In the genomic region with DNA sequence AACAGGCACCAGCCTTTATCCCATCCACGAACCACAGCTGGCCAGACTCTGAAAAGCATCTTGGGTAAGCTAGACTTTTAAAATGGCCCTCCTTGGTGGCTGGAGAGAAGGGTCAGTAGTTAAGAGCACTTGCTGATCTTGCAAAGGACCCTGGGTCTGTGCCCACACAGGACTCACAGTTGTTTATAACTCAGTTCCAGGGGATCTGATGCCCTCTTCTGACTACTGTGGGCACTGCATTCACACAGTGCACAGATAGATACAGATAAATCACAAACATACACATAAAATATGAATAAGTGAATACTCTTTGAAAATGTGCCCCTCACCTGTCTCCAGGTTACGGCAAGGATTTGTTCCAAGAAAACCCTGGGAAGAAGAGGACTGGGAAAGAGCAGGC, we compare ENCODE assay signal across 15 mouse cellular contexts.
DNase-seq lines count a peak whose midpoint lies in the region; ATAC-seq and TF ChIP-seq lines count a peak whose summit lies in the region.
"Had no signal": no experiment of that assay in that cellular context is flagged by ENCODE, and none has a peak within 500 bp of the region (broad histone marks: within the 10 kb centered on the region; RNA-seq: fewer than 3 reads in every experiment).

No protein-coding gene starts in this region.

- TF ChIP-seq EP300 in liver, embryonic 14.5 days (IDR thresholded peaks at IDR 0.05; ENCODE audit: low read depth): no peak
- no peak for TF ChIP-seq EP300 in stomach, postnatal 0 days (optimal IDR thresholded peaks at IDR 0.05)

- ATAC-seq in hindbrain, postnatal 0 days: no peak
- no peak for ATAC-seq in hindbrain, embryonic 13.5 days (ENCODE audit: low FRiP score)
- no peak for ATAC-seq in liver, embryonic 14.5 days (ENCODE audit: insufficient read depth)
- ATAC-seq in liver, embryonic 11.5 days (replicated peaks; ENCODE audit: low FRiP score): no peak
- ATAC-seq in stomach, postnatal 0 days (ENCODE audit: low FRiP score, low TSS enrichment): no peak
- ATAC-seq: hindbrain, embryonic 16.5 days; midbrain, embryonic 13.5 days had no signal

- TF ChIP-seq CTCF in hindbrain, postnatal 0 days (IDR thresholded peaks at IDR 0.05; ENCODE audit: low read depth): peak; percentile 34
- TF ChIP-seq CTCF in liver, embryonic 14.5 days (IDR thresholded peaks at IDR 0.05; ENCODE audit: low read depth): 0 out of 2 replicates have a peak, but pooled peaks have one; percentile 8
- peak; percentile 52 for TF ChIP-seq CTCF in E14TG2a.4 (conservative IDR thresholded peaks at IDR 0.05; ENCODE audit: low read length)
- peak; percentile 44 for TF ChIP-seq CTCF in stomach, postnatal 0 days (IDR thresholded peaks at IDR 0.05; ENCODE audit: low read depth)

- H3K4me1 ChIP-seq in hindbrain, postnatal 0 days (ENCODE audit: insufficient read depth, low read length): 0 out of 2 replicates have a peak, but pooled peaks cover 5% of the 10 kb centered on the region
- H3K4me1 ChIP-seq in hindbrain, embryonic 13.5 days (replicated peaks): peaks cover 9% of the 10 kb centered on the region
- no peaks in the 10 kb centered on the region for H3K4me1 ChIP-seq in liver, embryonic 14.5 days (replicated peaks; ENCODE audit: control insufficient read depth in 2 of 2, insufficient read depth in 2 of 2, low read length in 1 of 2)
- no peaks in the 10 kb centered on the region for H3K4me1 ChIP-seq in liver, embryonic 11.5 days (replicated peaks; ENCODE audit: control insufficient read depth, insufficient read depth, low read length)
- H3K4me1 ChIP-seq in E14TG2a.4 (replicated peaks; ENCODE audit: low read depth, low read length): peaks cover 16% of the 10 kb centered on the region
- no peaks in the 10 kb centered on the region for H3K4me1 ChIP-seq in stomach, postnatal 0 days (replicated peaks; ENCODE audit: control insufficient read depth, insufficient read depth)
- peaks cover 4% of the 10 kb centered on the region for H3K4me1 ChIP-seq in hindbrain, embryonic 10.5 days (replicated peaks)
- H3K4me1 ChIP-seq: limb, embryonic 15.5 days had no signal

- no peak for DNase-seq in hindbrain, postnatal 0 days (ENCODE audit: low spot score)
- DNase-seq in liver, embryonic 14.5 days (ENCODE audit: low read depth in 3 of 3, low spot score in 3 of 3): no peak
- no peak for DNase-seq in liver, embryonic 11.5 days (ENCODE audit: low spot score)
- no peak for DNase-seq in stomach, postnatal 0 days (ENCODE audit: low spot score)
- no peak for DNase-seq in spleen, postnatal 10 days (ENCODE audit: low spot score in 2 of 2)
- DNase-seq in hindbrain, embryonic 10.5 days (ENCODE audit: low spot score): no peak
- DNase-seq: adrenal gland, postnatal 36 days; heart, adult 2 months; lung, postnatal 4 days had no signal

- no peaks in the 10 kb centered on the region for H3K9me3 ChIP-seq in hindbrain, postnatal 0 days (ENCODE audit: low read length)
- H3K9me3 ChIP-seq in hindbrain, embryonic 13.5 days: no peaks in the 10 kb centered on the region
- H3K9me3 ChIP-seq in liver, embryonic 14.5 days (ENCODE audit: control insufficient read depth, low read length): no peaks in the 10 kb centered on the region
- H3K9me3 ChIP-seq in liver, embryonic 11.5 days (ENCODE audit: control insufficient read depth, low read length): no peaks in the 10 kb centered on the region
- no peaks in the 10 kb centered on the region for H3K9me3 ChIP-seq in E14TG2a.4 (ENCODE audit: low read length)
- no peaks in the 10 kb centered on the region for H3K9me3 ChIP-seq in stomach, postnatal 0 days (ENCODE audit: control insufficient read depth, low read length)
- no peaks in the 10 kb centered on the region for H3K9me3 ChIP-seq in hindbrain, embryonic 10.5 days
- H3K9me3 ChIP-seq: forebrain, embryonic 12.5 days; limb, embryonic 15.5 days; midbrain, embryonic 13.5 days had no signal

- no peak overlapping the region for H3K4me3 ChIP-seq in hindbrain, postnatal 0 days (ENCODE audit: low read length)
- H3K4me3 ChIP-seq in hindbrain, embryonic 13.5 days: no peak overlapping the region
- no peak overlapping the region for H3K4me3 ChIP-seq in liver, embryonic 14.5 days (ENCODE audit: insufficient read depth in 1 of 2, low read depth in 2 of 2, low read length in 2 of 2)
- H3K4me3 ChIP-seq in liver, embryonic 11.5 days (ENCODE audit: low read depth, low read length): no peak overlapping the region
- no peak overlapping the region for H3K4me3 ChIP-seq in E14TG2a.4 (replicated peaks; ENCODE audit: low read length)
- no peak overlapping the region for H3K4me3 ChIP-seq in stomach, postnatal 0 days (ENCODE audit: low read depth, low read length)
- H3K4me3 ChIP-seq in hindbrain, embryonic 10.5 days: no peak overlapping the region
- H3K4me3 ChIP-seq: forebrain, embryonic 12.5 days; heart, adult 2 months; limb, embryonic 15.5 days; midbrain, embryonic 13.5 days had no signal

- no peaks in the 10 kb centered on the region for H3K27me3 ChIP-seq in hindbrain, postnatal 0 days (ENCODE audit: insufficient read depth, low read length)
- H3K27me3 ChIP-seq in hindbrain, embryonic 13.5 days: no peaks in the 10 kb centered on the region
- no peaks in the 10 kb centered on the region for H3K27me3 ChIP-seq in liver, embryonic 14.5 days (ENCODE audit: control insufficient read depth, insufficient read depth, low read length)
- no peaks in the 10 kb centered on the region for H3K27me3 ChIP-seq in liver, embryonic 11.5 days (replicated peaks; ENCODE audit: control insufficient read depth, insufficient read depth, low read length)
- no peaks in the 10 kb centered on the region; the same call in 1 of the 2 replicates for H3K27me3 ChIP-seq in E14TG2a.4 (ENCODE audit: insufficient read depth, low read length)
- H3K27me3 ChIP-seq in stomach, postnatal 0 days (ENCODE audit: control insufficient read depth, insufficient read depth, low read length): no peaks in the 10 kb centered on the region
- H3K27me3 ChIP-seq in hindbrain, embryonic 10.5 days (ENCODE audit: insufficient read depth, poor library complexity, severe bottlenecking): no peaks in the 10 kb centered on the region
- H3K27me3 ChIP-seq: forebrain, embryonic 12.5 days; limb, embryonic 15.5 days; midbrain, embryonic 13.5 days had no signal

- H3K36me3 ChIP-seq in hindbrain, postnatal 0 days (ENCODE audit: insufficient read depth, low read length): no peaks in the 10 kb centered on the region
- H3K36me3 ChIP-seq in hindbrain, embryonic 13.5 days: 0 out of 2 replicates have a peak, but pooled peaks cover 3% of the 10 kb centered on the region
- H3K36me3 ChIP-seq in liver, embryonic 14.5 days (replicated peaks; ENCODE audit: control insufficient read depth, insufficient read depth, low read depth): no peaks in the 10 kb centered on the region
- H3K36me3 ChIP-seq in liver, embryonic 11.5 days (ENCODE audit: control insufficient read depth, insufficient read depth, low read length): no peaks in the 10 kb centered on the region
- H3K36me3 ChIP-seq in E14TG2a.4 (ENCODE audit: insufficient read depth, low read length): no peaks in the 10 kb centered on the region
- H3K36me3 ChIP-seq in stomach, postnatal 0 days (ENCODE audit: control insufficient read depth, insufficient read depth, low read length): no peaks in the 10 kb centered on the region
- no peaks in the 10 kb centered on the region for H3K36me3 ChIP-seq in hindbrain, embryonic 10.5 days
- H3K36me3 ChIP-seq: limb, embryonic 15.5 days had no signal

- no peak overlapping the region for H3K4me2 ChIP-seq in hindbrain, postnatal 0 days (ENCODE audit: low read depth, low read length)
- no peak overlapping the region for H3K4me2 ChIP-seq in hindbrain, embryonic 13.5 days
- H3K4me2 ChIP-seq in liver, embryonic 14.5 days (ENCODE audit: low read depth): no peak overlapping the region
- H3K4me2 ChIP-seq in liver, embryonic 11.5 days: no peak overlapping the region
- H3K4me2 ChIP-seq in stomach, postnatal 0 days (replicated peaks; ENCODE audit: low read depth): no peak overlapping the region
- H3K4me2 ChIP-seq: forebrain, embryonic 12.5 days; limb, embryonic 15.5 days; midbrain, embryonic 13.5 days had no signal

- H3K27ac ChIP-seq in hindbrain, postnatal 0 days: no peak overlapping the region
- H3K27ac ChIP-seq in hindbrain, embryonic 13.5 days: no peak overlapping the region
- H3K27ac ChIP-seq in liver, embryonic 14.5 days: no peak overlapping the region
- H3K27ac ChIP-seq in liver, embryonic 11.5 days (ENCODE audit: low read depth, low read length): no peak overlapping the region
- no peak overlapping the region for H3K27ac ChIP-seq in stomach, postnatal 0 days (replicated peaks)
- H3K27ac ChIP-seq in hindbrain, embryonic 10.5 days: no peak overlapping the region
- H3K27ac ChIP-seq: forebrain, embryonic 12.5 days; heart, adult 2 months; limb, embryonic 15.5 days; midbrain, embryonic 13.5 days had no signal

- H3K9ac ChIP-seq in hindbrain, postnatal 0 days (replicated peaks; ENCODE audit: low read length): no peak overlapping the region
- no peak overlapping the region for H3K9ac ChIP-seq in hindbrain, embryonic 13.5 days
- H3K9ac ChIP-seq in liver, embryonic 14.5 days (replicated peaks): no peak overlapping the region
- H3K9ac ChIP-seq in liver, embryonic 11.5 days (ENCODE audit: low read depth, low read length): no peak overlapping the region
- no peak overlapping the region for H3K9ac ChIP-seq in stomach, postnatal 0 days (ENCODE audit: low read length)
- H3K9ac ChIP-seq: forebrain, embryonic 12.5 days; limb, embryonic 15.5 days; midbrain, embryonic 13.5 days had no signal

- WGBS in hindbrain, postnatal 0 days: 91% methylated on average over 2 of the region's 2 CpGs
- WGBS in hindbrain, embryonic 13.5 days: 87% methylated on average over 2 of the region's 2 CpGs
- 62% methylated on average over 2 of the region's 2 CpGs for WGBS in liver, embryonic 14.5 days (ENCODE audit: insufficient replicate concordance)
- 76% methylated on average over 2 of the region's 2 CpGs for WGBS in liver, embryonic 11.5 days
- WGBS in stomach, postnatal 0 days: 77% methylated on average over 2 of the region's 2 CpGs
- WGBS in hindbrain, embryonic 10.5 days: 90% methylated on average over 2 of the region's 2 CpGs
